Mouse (Mus musculus) lung, adult 2 months (tissue): ENCODE results near the gene Mroh2a.

Experiments
- CTCF ChIP-seq: fragments of 200-500 bp; IDR thresholded peaks from 2 replicates; pipeline ENCODE4 v1.5.1; 2011; ENCODE audit warnings: mild to moderate bottlenecking, low read length, control low read depth; ENCODE audit not compliant: insufficient read depth
- POLR2A ChIP-seq: fragments of 200-500 bp; IDR thresholded peaks from 2 replicates; pipeline ENCODE4 v1.6.1; 2011; ENCODE audit warnings: low read depth, mild to moderate bottlenecking, control low read depth, low read length, borderline replicate concordance; ENCODE audit errors: extremely low read depth

- no peak for TF ChIP-seq POLR2A
- no peak for TF ChIP-seq CTCF
Observed at GRCm38 (mm10) chr1:88217144-88217543, 9.6 kb upstream of the Mroh2a start.
